Mouse (Mus musculus): ENCODE measurements around the gene Cers1.

GRCm38 (mm10) chr8:70361484-70362032 is 46.0 kb downstream of the Cers1 start:
- no peak for TF ChIP-seq CTCF (IDR thresholded peaks at IDR 0.05; ENCODE audit: low read depth)
- TF ChIP-seq EP300 (optimal IDR thresholded peaks at IDR 0.05), result no peak

Measured in stomach, postnatal 0 days (tissue).